Mouse (Mus musculus) gastrocnemius, adult 18-20 months (tissue): Measurements from ENCODE around the gene Zfp978. TPM values are rescaled to one million over a fixed set of nuclear protein-coding genes. Genes with fewer than 3 reads are reported as not detected.
"Not testable (repeated sequence)": the region's sequence is repeated elsewhere in the genome, so short reads cannot be mapped to it uniquely, and the experiment has no call there.

ENCODE experiments used
- DNase-seq: peaks from one replicate; pipeline ENCODE4 v3.0.0; 2021; ENCODE audit warnings: low spot score
- total RNA-seq, 2 experiments: library from RNA; stranded (reverse); gene quantifications; 2 replicates each; pipeline ENCODE4 v1.2.3; 2021

The Zfp978 gene
- total RNA-seq, 2 experiments from 2014 or later, result not detected

DNA sequence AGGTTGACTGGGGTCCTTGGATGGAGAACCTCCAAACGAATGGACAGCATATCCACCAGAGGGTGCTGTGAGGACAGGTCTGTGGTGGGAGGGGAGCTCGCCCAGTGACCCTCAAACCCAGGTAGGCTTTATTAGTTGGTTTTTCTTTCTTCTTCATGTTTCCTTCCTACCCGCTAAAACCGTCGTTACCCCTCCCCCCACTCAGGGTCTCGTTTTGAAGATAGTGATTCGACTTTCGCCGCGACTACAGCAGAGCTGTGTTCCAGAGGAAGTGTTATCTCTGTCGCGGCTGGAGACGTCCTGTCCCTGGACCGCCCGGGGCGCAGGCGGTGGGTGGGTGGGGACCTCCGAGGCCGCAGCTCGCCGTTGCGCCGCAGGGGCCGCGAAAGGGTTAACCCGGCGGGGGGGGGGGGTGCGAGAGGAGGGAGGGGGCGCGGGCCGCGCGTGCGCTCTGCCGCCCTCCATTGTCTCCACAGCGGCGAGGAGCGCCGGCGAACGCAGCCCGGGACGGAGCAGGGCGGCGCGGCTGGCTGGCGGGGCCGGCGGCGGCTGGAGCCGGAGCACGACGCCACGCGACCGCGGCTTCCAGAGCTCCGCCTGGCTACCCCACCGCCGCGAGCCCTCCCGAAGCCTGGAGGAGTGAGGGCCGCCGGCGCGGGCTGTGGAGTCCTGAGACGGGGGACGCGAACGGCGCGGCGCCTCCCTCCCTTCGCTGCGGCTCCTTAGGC is 45.8 kb downstream of the Zfp978 start:
- DNase-seq, result no peak

GRCm38 (mm10) chr4:147407463-147407822 is 46.3 kb downstream of the Zfp978 start:
- DNase-seq, result no peak

DNA sequence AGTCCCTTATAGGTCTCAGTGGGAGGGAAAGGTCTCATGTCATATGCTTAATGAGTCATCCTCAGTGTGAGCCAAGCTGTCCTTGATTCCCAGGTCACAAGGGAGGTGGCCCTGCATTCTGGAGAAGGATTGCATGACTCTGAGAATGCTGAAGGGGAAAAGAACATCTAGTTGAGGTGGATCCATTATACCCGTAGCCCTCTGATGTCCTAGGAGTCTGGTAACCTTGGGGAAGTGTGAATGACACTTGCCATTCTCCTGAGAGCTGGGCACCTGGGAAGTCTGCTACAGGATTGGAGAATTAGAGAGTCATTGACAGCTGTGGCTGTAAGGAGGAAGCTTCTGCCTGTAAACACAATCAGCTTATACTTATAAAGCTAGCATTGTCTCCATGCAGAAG is 55.3 kb downstream of the Zfp978 start:
- not testable (repeated sequence) for DNase-seq

DNA sequence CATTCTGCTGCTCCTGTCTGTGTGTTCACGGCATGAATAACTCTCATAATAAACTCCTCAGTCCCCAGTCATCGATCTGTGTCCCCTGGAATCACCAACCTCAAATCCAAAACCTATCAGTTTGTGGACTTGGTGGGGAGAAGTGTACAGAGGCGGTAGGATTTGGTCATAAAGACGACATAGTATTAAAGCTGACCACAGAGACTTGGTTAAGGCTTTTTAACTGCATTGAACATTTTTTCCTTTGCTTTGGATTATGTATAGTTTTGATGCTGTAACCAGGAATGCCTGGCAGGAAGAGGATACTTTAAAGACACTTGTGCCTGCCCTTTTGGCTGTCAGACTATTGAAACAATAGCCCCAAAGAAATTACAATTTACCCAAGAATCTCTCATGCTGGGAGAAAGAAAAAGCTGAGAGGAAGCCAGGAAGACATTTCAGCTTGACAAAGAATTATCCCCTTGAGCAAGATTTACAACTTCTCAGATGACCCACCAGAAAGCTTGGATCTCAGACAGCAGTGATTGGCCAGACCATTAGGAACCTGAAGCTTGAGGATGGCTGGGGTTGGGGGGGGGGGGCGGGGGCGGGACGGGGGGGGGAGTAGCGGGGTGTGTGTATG is 56.2 kb downstream of the Zfp978 start:
- DNase-seq, result no peak

DNA sequence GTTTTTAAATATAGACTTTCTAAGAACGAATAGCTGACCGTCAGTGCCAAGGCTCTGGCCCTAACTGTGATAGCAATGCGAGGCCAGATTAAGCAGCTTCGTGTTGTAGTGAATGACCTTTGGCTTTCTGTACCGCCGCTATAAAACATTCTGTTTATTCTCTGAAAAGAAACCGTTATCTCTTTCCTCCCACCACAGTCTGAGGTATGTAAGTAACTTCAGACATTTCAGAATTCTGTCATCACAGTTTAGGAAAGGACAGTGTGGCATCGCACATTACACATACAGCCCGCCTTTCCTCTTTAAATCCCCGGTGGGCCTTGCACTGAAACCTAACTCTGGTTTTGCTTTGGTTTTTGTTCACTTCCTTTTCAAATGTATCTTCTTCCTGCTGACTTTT is 56.8 kb downstream of the Zfp978 start:
- no peak for DNase-seq

GRCm38 (mm10) chr4:147418333-147418732 is 57.2 kb downstream of the Zfp978 start:
- not testable (repeated sequence) for DNase-seq

GRCm38 (mm10) chr4:147419190-147419589 is 58.1 kb downstream of the Zfp978 start:
- not testable (repeated sequence) for DNase-seq

GRCm38 (mm10) chr4:147419756-147420590 is 58.9 kb downstream of the Zfp978 start:
- DNase-seq, result not testable (repeated sequence)

- no peak for DNase-seq
Measured at GRCm38 (mm10) chr4:147420794-147421193, 59.7 kb downstream of the Zfp978 start.

DNA sequence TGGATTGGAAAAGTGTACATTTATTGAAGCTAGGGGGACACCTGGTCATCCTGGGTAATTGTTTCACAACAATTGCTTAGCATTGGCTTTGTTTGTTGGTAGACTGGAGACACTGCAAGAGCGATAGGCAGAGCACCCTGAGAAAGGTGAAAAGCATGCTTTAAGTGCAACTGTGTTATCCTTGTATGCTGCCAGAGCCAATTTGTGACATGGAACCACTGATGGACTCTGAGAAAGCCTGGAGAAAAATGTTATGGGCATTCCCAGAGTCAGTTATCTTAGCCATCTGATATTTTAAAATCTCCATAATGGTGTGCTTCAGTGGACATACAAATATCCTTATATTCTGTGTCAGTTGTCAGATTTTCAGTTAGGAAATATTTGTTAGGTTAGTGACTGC is 60.2 kb downstream of the Zfp978 start:
- not testable (repeated sequence) for DNase-seq

- DNase-seq, result no peak
Measured at GRCm38 (mm10) chr4:147423140-147423539, 62.0 kb downstream of the Zfp978 start.

DNA sequence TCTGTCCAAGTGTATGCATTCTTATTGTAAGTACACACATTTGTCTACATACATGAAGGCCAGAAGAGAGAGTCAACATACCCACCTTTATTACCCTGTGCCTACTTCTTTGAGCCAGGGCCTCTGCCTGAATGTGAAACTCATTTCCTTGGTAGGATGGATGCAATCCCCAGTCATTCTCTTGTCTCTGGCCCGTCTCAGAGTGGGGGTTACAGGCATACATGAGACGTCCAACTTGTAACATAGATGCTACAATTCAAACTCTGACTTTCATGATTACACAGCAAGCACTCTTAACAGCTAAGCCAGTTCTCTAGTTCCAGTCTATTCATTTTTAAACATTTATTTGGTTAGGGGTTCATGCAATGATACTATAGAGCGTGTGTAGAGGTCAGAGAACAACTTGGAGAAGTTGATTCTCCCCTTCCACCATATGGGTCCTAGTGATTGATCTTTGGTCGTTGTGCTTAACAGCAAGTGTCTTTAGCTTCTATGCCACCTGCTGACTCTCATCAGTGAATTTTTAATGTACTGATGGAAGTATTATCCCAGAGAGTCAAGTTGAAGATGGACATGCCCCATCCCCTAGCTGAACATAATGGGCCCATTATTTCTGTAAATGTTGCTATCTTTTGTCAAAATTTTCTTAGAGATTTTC is 62.7 kb downstream of the Zfp978 start:
- no peak for DNase-seq

- not testable (repeated sequence) for DNase-seq
Measured at GRCm38 (mm10) chr4:147424404-147424803, 63.3 kb downstream of the Zfp978 start.

- not testable (repeated sequence) for DNase-seq
Measured at GRCm38 (mm10) chr4:147425615-147426347, 64.7 kb downstream of the Zfp978 start.

GRCm38 (mm10) chr4:147430651-147431050 is 69.5 kb downstream of the Zfp978 start:
- no peak for DNase-seq

GRCm38 (mm10) chr4:147431696-147432442 is 70.8 kb downstream of the Zfp978 start:
- DNase-seq, result not testable (repeated sequence)

DNA sequence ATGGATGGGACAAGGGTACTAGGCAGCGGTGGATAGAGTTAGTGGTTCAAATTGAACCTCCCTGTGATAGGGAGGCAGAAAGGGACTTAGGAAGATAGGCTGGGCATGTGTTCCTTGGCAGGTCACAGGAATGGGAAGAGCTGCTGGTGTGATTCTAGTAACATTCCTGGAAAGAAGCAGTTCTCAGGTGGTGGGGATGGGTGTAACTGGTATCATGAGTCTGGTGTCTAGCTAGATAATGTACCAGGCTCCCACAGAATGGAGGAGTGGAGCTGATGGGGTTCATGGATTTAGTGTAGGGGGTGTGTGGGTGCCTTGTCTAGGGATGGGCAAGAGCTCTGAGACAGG is 71.3 kb downstream of the Zfp978 start:
- no peak for DNase-seq

- no peak for DNase-seq
Measured at GRCm38 (mm10) chr4:147433017-147433416, 71.9 kb downstream of the Zfp978 start.

DNA sequence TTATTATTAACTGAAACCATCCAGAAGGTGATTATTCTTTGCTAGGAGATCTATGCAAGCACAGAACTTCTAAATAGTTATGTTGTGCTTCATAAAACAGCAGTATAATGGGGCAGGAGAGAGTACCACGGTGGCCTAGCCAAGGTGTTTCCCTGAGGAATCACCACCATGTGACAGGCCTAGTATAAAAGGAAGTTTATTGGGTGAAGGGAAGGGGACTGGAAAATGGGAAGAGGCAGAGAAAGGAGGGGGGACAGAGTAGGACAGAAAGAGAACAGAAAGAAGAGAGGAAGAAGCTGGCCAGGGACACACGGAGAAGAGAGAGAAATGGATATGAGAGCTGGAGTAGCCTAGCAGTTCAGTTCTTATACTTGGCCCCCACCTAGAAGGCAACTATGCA is 72.8 kb downstream of the Zfp978 start:
- no peak for DNase-seq
